Mouse (Mus musculus) bone marrow macrophage, adult 2 months (primary cell): ENCODE data around the gene Cyp4f15.

Experiments used
- CTCF ChIP-seq: IDR thresholded peaks from 2 replicates; pipeline ENCODE4 v1.5.1; 2012; ENCODE audit warnings: low read depth, mild to moderate bottlenecking, low read length, moderate library complexity
- POLR2A ChIP-seq: IDR thresholded peaks from 2 replicates; pipeline ENCODE4 v1.6.1; 2012; ENCODE audit warnings: mild to moderate bottlenecking, low read depth, low read length, borderline replicate concordance

GRCm38 (mm10) chr17:32636341-32636740 lies 49.1 kb upstream of the Cyp4f15 start:
- TF ChIP-seq CTCF (no peak), POLR2A (no peak)
